ENCODE assay signal across 18 mouse cellular contexts in the genomic region with DNA sequence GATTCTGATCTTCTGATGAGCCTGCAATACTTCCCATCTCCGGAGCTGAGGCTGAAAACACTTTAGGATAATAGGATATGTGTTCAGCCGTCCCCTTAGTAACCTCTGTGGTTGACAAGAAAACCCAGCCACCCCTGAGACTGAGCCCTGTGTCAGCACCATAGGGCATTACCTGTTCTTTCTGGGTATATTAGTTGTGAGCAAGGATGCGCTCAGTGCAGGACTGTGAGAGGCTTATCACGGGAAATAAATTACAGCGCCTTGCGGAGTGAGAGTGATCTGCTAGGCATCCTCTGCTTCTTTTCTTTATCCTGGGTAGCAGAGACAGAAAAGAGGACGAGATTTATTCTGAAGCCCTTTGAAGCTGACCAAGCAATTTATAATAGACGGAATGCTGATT.
DNase-seq lines count a peak whose midpoint lies in the region; ATAC-seq lines count a peak whose summit lies in the region.
"Had no signal": no experiment of that assay in that cellular context is flagged by ENCODE, and none has a peak within 500 bp of the region (broad histone marks: within the 10 kb centered on the region; RNA-seq: fewer than 3 reads in every experiment).

No protein-coding gene starts in this region.

- H3K36me3 ChIP-seq in forebrain, embryonic 14.5 days (ENCODE audit: control insufficient read depth, insufficient read depth, low read length): 0 out of 2 replicates have a peak, but pooled peaks cover 7% of the 10 kb centered on the region
- H3K36me3 ChIP-seq in forebrain, embryonic 12.5 days (replicated peaks): no peaks in the 10 kb centered on the region
- H3K36me3 ChIP-seq in neural tube, embryonic 11.5 days (ENCODE audit: control insufficient read depth, insufficient read depth, low read length): no peaks in the 10 kb centered on the region; the same call in 1 of the 2 replicates
- H3K36me3 ChIP-seq in hindbrain, embryonic 16.5 days (ENCODE audit: control insufficient read depth, insufficient read depth, low read length): no peaks in the 10 kb centered on the region
- no peaks in the 10 kb centered on the region for H3K36me3 ChIP-seq in neural tube, embryonic 14.5 days (ENCODE audit: control insufficient read depth, insufficient read depth, low read length)

- H3K4me1 ChIP-seq in forebrain, embryonic 14.5 days (ENCODE audit: control insufficient read depth, insufficient read depth, low read length): peaks cover 46% of the 10 kb centered on the region
- peaks cover 68% of the 10 kb centered on the region for H3K4me1 ChIP-seq in forebrain, embryonic 12.5 days
- peaks cover 40% of the 10 kb centered on the region for H3K4me1 ChIP-seq in neural tube, embryonic 11.5 days (ENCODE audit: control insufficient read depth, insufficient read depth, low read length)
- H3K4me1 ChIP-seq in hindbrain, embryonic 16.5 days (ENCODE audit: control insufficient read depth, insufficient read depth, low read depth, low read length): peaks cover 53% of the 10 kb centered on the region
- peaks cover 52% of the 10 kb centered on the region for H3K4me1 ChIP-seq in neural tube, embryonic 14.5 days (ENCODE audit: control insufficient read depth, insufficient read depth, low read length)

- peak; percentile 14; the same call in 1 of the 2 replicates for ATAC-seq in forebrain, embryonic 14.5 days
- ATAC-seq in forebrain, embryonic 12.5 days (ENCODE audit: low FRiP score): no peak
- peak; percentile 60; the same call in 1 of the 2 replicates for ATAC-seq in neural tube, embryonic 11.5 days (ENCODE audit: insufficient read depth, low FRiP score, low TSS enrichment)
- peak; percentile 60 for ATAC-seq in hindbrain, embryonic 16.5 days
- peak; percentile 66; the same call in 1 of the 2 replicates for ATAC-seq in neural tube, embryonic 14.5 days (ENCODE audit: low read depth)
- no peak for ATAC-seq in erythroid progenitor cell, adult 5-6 weeks (replicated peaks; ENCODE audit: low FRiP score, poor library complexity, severe bottlenecking)
- ATAC-seq: inflammation-experienced regulatory T-cells, adult 6 months had no signal

- no peak overlapping the region for H3K4me2 ChIP-seq in forebrain, embryonic 14.5 days (ENCODE audit: low read length)
- H3K4me2 ChIP-seq in forebrain, embryonic 12.5 days: no peak overlapping the region
- H3K4me2 ChIP-seq in neural tube, embryonic 11.5 days (ENCODE audit: low read depth): no peak overlapping the region
- no peak overlapping the region for H3K4me2 ChIP-seq in hindbrain, embryonic 16.5 days (ENCODE audit: low read length)
- peak overlapping the region; percentile 15; the same call in 1 of the 2 replicates for H3K4me2 ChIP-seq in neural tube, embryonic 14.5 days (ENCODE audit: low read depth, low read length)

- WGBS in forebrain, embryonic 14.5 days: 53% methylated on average over 8 of the region's 8 CpGs
- 50% methylated on average over 8 of the region's 8 CpGs for WGBS in forebrain, embryonic 12.5 days
- 46% methylated on average over 8 of the region's 8 CpGs for WGBS in neural tube, embryonic 11.5 days
- 34% methylated on average over 8 of the region's 8 CpGs for WGBS in hindbrain, embryonic 16.5 days
- WGBS in neural tube, embryonic 14.5 days: 17% methylated on average over 8 of the region's 8 CpGs

- H3K9me3 ChIP-seq in forebrain, embryonic 14.5 days (replicated peaks; ENCODE audit: control insufficient read depth, low read length): no peaks in the 10 kb centered on the region
- H3K9me3 ChIP-seq in forebrain, embryonic 12.5 days: no peaks in the 10 kb centered on the region
- no peaks in the 10 kb centered on the region for H3K9me3 ChIP-seq in neural tube, embryonic 11.5 days (ENCODE audit: control insufficient read depth, low read length)
- H3K9me3 ChIP-seq in hindbrain, embryonic 16.5 days (ENCODE audit: control insufficient read depth, low read length): no peaks in the 10 kb centered on the region
- no peaks in the 10 kb centered on the region for H3K9me3 ChIP-seq in neural tube, embryonic 14.5 days (ENCODE audit: control insufficient read depth, low read length)
- H3K9me3 ChIP-seq: megakaryocyte, embryonic 14.5 days had no signal

- DNase-seq in forebrain, embryonic 14.5 days (ENCODE audit: low spot score): no peak
- DNase-seq in neural tube, embryonic 11.5 days (ENCODE audit: low spot score): no peak
- no peak for DNase-seq in neural tube, embryonic 10.5 days (ENCODE audit: extremely low spot score, low spot score)
- DNase-seq in thymus, postnatal 14 days: no peak
- DNase-seq: B cell, adult 2 months; cerebellum, adult 2 months; kidney, adult 2 months; kidney, postnatal 25 days; left cerebral cortex, postnatal 4 days; liver; thymus, postnatal 25 days had no signal

- H3K4me3 ChIP-seq in forebrain, embryonic 14.5 days (ENCODE audit: low read depth, low read length): no peak overlapping the region
- H3K4me3 ChIP-seq in forebrain, embryonic 12.5 days (replicated peaks): no peak overlapping the region
- H3K4me3 ChIP-seq in neural tube, embryonic 11.5 days (ENCODE audit: low read depth, low read length): no peak overlapping the region
- no peak overlapping the region for H3K4me3 ChIP-seq in hindbrain, embryonic 16.5 days (ENCODE audit: low read length)
- no peak overlapping the region for H3K4me3 ChIP-seq in neural tube, embryonic 14.5 days (ENCODE audit: low read depth, low read length)
- H3K4me3 ChIP-seq: megakaryocyte, embryonic 14.5 days; myocyte had no signal

- no peaks in the 10 kb centered on the region for H3K27me3 ChIP-seq in forebrain, embryonic 14.5 days (replicated peaks; ENCODE audit: control insufficient read depth, insufficient read depth, low read length)
- no peaks in the 10 kb centered on the region for H3K27me3 ChIP-seq in forebrain, embryonic 12.5 days
- no peaks in the 10 kb centered on the region for H3K27me3 ChIP-seq in neural tube, embryonic 11.5 days (ENCODE audit: control insufficient read depth, insufficient read depth, low read length)
- H3K27me3 ChIP-seq in hindbrain, embryonic 16.5 days (replicated peaks; ENCODE audit: control insufficient read depth, insufficient read depth, low read length): no peaks in the 10 kb centered on the region
- H3K27me3 ChIP-seq in neural tube, embryonic 14.5 days (ENCODE audit: control insufficient read depth, insufficient read depth, low read length): no peaks in the 10 kb centered on the region

- 0 out of 2 replicates have a peak overlapping the region, but pooled peaks have one; percentile 15 for H3K27ac ChIP-seq in forebrain, embryonic 14.5 days (ENCODE audit: low read depth, low read length)
- no peak overlapping the region for H3K27ac ChIP-seq in forebrain, embryonic 12.5 days
- H3K27ac ChIP-seq in neural tube, embryonic 11.5 days (ENCODE audit: low read depth, low read length): no peak overlapping the region
- peak overlapping the region; percentile 9; the same call in 1 of the 2 replicates for H3K27ac ChIP-seq in hindbrain, embryonic 16.5 days (ENCODE audit: low read depth, low read length)
- no peak overlapping the region; the same call in 1 of the 2 replicates for H3K27ac ChIP-seq in neural tube, embryonic 14.5 days (ENCODE audit: low read depth, low read length)

- H3K9ac ChIP-seq in forebrain, embryonic 14.5 days (ENCODE audit: low read length): no peak overlapping the region
- no peak overlapping the region for H3K9ac ChIP-seq in forebrain, embryonic 12.5 days
- no peak overlapping the region for H3K9ac ChIP-seq in neural tube, embryonic 11.5 days (ENCODE audit: low read length)
- H3K9ac ChIP-seq in hindbrain, embryonic 16.5 days (ENCODE audit: low read depth, low read length): no peak overlapping the region
- H3K9ac ChIP-seq in neural tube, embryonic 14.5 days (replicated peaks; ENCODE audit: low read depth, low read length): no peak overlapping the region

Comparison
In these comparisons a context has a peak if more than half of its experiments do, and no peak if none do; other contexts are left out.
1. ATAC-seq: peak in forebrain, embryonic 14.5 days (single experiment), neural tube, embryonic 11.5 days (single experiment), hindbrain, embryonic 16.5 days (single experiment) and neural tube, embryonic 14.5 days (single experiment); none in forebrain, embryonic 12.5 days (single experiment) and erythroid progenitor cell, adult 5-6 weeks (single experiment).
2. H3K27ac ChIP-seq: peak in forebrain, embryonic 14.5 days (single experiment) and hindbrain, embryonic 16.5 days (single experiment); none in forebrain, embryonic 12.5 days (single experiment), neural tube, embryonic 11.5 days (single experiment) and neural tube, embryonic 14.5 days (single experiment).